Mouse (Mus musculus): ENCODE measurements around the gene Hoxb7. TPM values are rescaled to one million over a fixed set of nuclear protein-coding genes. Genes with fewer than 3 reads are reported as not detected.

The Hoxb7 gene
- polyA plus RNA-seq, 1 experiment from 2014 or later, result not detected

- no peak overlapping the region; the same call in 1 of the 2 replicates for H3K4me2 ChIP-seq (ENCODE audit: low read length)
- H3K27ac ChIP-seq (replicated peaks in 1 of 2; ENCODE audit: control insufficient read depth in 1 of 2, insufficient read depth in 1 of 2, low read depth in 2 of 2, low read length in 2 of 2), result no peak overlapping the region
- H3K4me1 ChIP-seq (ENCODE audit: control insufficient read depth in 2 of 2, insufficient read depth in 2 of 2, low read length in 2 of 2), result 0 out of 4 replicates have a peak, but pooled peaks cover 0 to 5% of the 10 kb centered on the region in 2 experiments
- H3K27me3 ChIP-seq (ENCODE audit: control insufficient read depth, insufficient read depth, low read length), result peaks cover 98% of the 10 kb centered on the region
- no peak overlapping the region for H3K4me3 ChIP-seq (ENCODE audit: control insufficient read depth in 1 of 2, insufficient read depth in 1 of 2, low read depth in 1 of 2, low read length in 2 of 2)
- H3K36me3 ChIP-seq (ENCODE audit: control insufficient read depth, insufficient read depth, low read length), result no peaks in the 10 kb centered on the region
- no peak overlapping the region for H3K9ac ChIP-seq (ENCODE audit: low read length)
- 10% methylated on average over 12 of the region's 12 CpGs for WGBS
- no peaks in the 10 kb centered on the region for H3K9me3 ChIP-seq (ENCODE audit: control insufficient read depth, low read length)
- no peak for ATAC-seq (ENCODE audit: insufficient number of reproducible peaks, insufficient read depth, low FRiP score, low read depth)
Measured at GRCm38 (mm10) chr11:96313806-96314428, 27.5 kb downstream of the Hoxb7 start.

GRCm38 (mm10) chr11:96314671-96315343, 28.4 kb downstream of the Hoxb7 start:
- H3K4me2 ChIP-seq (ENCODE audit: low read length), result peak overlapping the region; percentile 35
- peaks cover 98% of the 10 kb centered on the region for H3K27me3 ChIP-seq (ENCODE audit: control insufficient read depth, insufficient read depth, low read length)
- no peaks in the 10 kb centered on the region for H3K36me3 ChIP-seq (ENCODE audit: control insufficient read depth, insufficient read depth, low read length)
- 0 out of 4 replicates have a peak, but pooled peaks cover 0 to 7% of the 10 kb centered on the region in 2 experiments for H3K4me1 ChIP-seq (ENCODE audit: control insufficient read depth in 2 of 2, insufficient read depth in 2 of 2, low read length in 2 of 2)
- ATAC-seq (ENCODE audit: insufficient number of reproducible peaks, insufficient read depth, low FRiP score, low read depth), result no peak
- H3K9me3 ChIP-seq (ENCODE audit: control insufficient read depth, low read length), result no peaks in the 10 kb centered on the region
- 2% methylated on average over 34 of the region's 34 CpGs for WGBS
- H3K4me3 ChIP-seq (ENCODE audit: control insufficient read depth in 1 of 2, insufficient read depth in 1 of 2, low read depth in 1 of 2, low read length in 2 of 2), result peak overlapping the region; percentile 22 to 25; a peak in 3 of 4 replicates
- H3K9ac ChIP-seq (ENCODE audit: low read length), result no peak overlapping the region; the same call in 1 of the 2 replicates
- H3K27ac ChIP-seq (replicated peaks in 1 of 2; ENCODE audit: control insufficient read depth in 1 of 2, insufficient read depth in 1 of 2, low read depth in 2 of 2, low read length in 2 of 2), result no peak overlapping the region

- Histone ChIP-seq H3K36me3 (ENCODE audit: control insufficient read depth, insufficient read depth, low read length) (no peaks in the 10 kb centered on the region), H3K9ac (ENCODE audit: low read length) (no peak overlapping the region), H3K4me3 (ENCODE audit: control insufficient read depth in 1 of 2, insufficient read depth in 1 of 2, low read depth in 1 of 2, low read length in 2 of 2) (peak overlapping the region; percentile 22 to 25; a peak in 1 of 4 replicates), H3K4me1 (ENCODE audit: control insufficient read depth in 2 of 2, insufficient read depth in 2 of 2, low read length in 2 of 2) (0 out of 4 replicates have a peak, but pooled peaks cover 2 to 7% of the 10 kb centered on the region in 2 experiments), H3K27me3 (ENCODE audit: control insufficient read depth, insufficient read depth, low read length) (peaks cover 98% of the 10 kb centered on the region), H3K27ac (replicated peaks in 1 of 2; ENCODE audit: control insufficient read depth in 1 of 2, insufficient read depth in 1 of 2, low read depth in 2 of 2, low read length in 2 of 2) (no peak overlapping the region), H3K9me3 (ENCODE audit: control insufficient read depth, low read length) (no peaks in the 10 kb centered on the region), H3K4me2 (ENCODE audit: low read length) (peak overlapping the region; percentile 35; the same call in 1 of the 2 replicates)
- WGBS, result 4% methylated on average over 5 of the region's 5 CpGs
- ATAC-seq (ENCODE audit: insufficient number of reproducible peaks, insufficient read depth, low FRiP score, low read depth), result no peak
Measured at GRCm38 (mm10) chr11:96315344-96315681, 28.9 kb downstream of the Hoxb7 start.

GRCm38 (mm10) chr11:96316696-96317607, 30.5 kb downstream of the Hoxb7 start:
- Histone ChIP-seq H3K4me2 (ENCODE audit: low read length) (no peak overlapping the region), H3K4me1 (ENCODE audit: control insufficient read depth in 2 of 2, insufficient read depth in 2 of 2, low read length in 2 of 2) (0 out of 4 replicates have a peak, but pooled peaks cover 2 to 7% of the 10 kb centered on the region in 2 experiments), H3K27ac (replicated peaks in 1 of 2; ENCODE audit: control insufficient read depth in 1 of 2, insufficient read depth in 1 of 2, low read depth in 2 of 2, low read length in 2 of 2) (no peak overlapping the region), H3K27me3 (ENCODE audit: control insufficient read depth, insufficient read depth, low read length) (peaks cover 98% of the 10 kb centered on the region), H3K36me3 (ENCODE audit: control insufficient read depth, insufficient read depth, low read length) (no peaks in the 10 kb centered on the region), H3K4me3 (ENCODE audit: control insufficient read depth in 1 of 2, insufficient read depth in 1 of 2, low read depth in 1 of 2, low read length in 2 of 2) (no peak overlapping the region), H3K9me3 (ENCODE audit: control insufficient read depth, low read length) (no peaks in the 10 kb centered on the region), H3K9ac (ENCODE audit: low read length) (no peak overlapping the region)
- 13% methylated on average over 18 of the region's 18 CpGs for WGBS
- no peak for ATAC-seq (ENCODE audit: insufficient number of reproducible peaks, insufficient read depth, low FRiP score, low read depth)

GRCm38 (mm10) chr11:96317608-96318367, 31.4 kb downstream of the Hoxb7 start, which contains the start of gene Hoxb4:
Hoxb4 (plus strand) TSS chr11:96318267.
- Histone ChIP-seq H3K36me3 (ENCODE audit: control insufficient read depth, insufficient read depth, low read length) (no peaks in the 10 kb centered on the region), H3K27me3 (ENCODE audit: control insufficient read depth, insufficient read depth, low read length) (peaks cover 98% of the 10 kb centered on the region), H3K4me3 (ENCODE audit: control insufficient read depth in 1 of 2, insufficient read depth in 1 of 2, low read depth in 1 of 2, low read length in 2 of 2) (peak within 1 kb of the TSS; percentile 39), H3K9me3 (ENCODE audit: control insufficient read depth, low read length) (no peaks in the 10 kb centered on the region), H3K4me2 (ENCODE audit: low read length) (peak within 1 kb of the TSS; percentile 55), H3K27ac (replicated peaks in 1 of 2; ENCODE audit: control insufficient read depth in 1 of 2, insufficient read depth in 1 of 2, low read depth in 2 of 2, low read length in 2 of 2) (peak within 1 kb of the TSS in 1 of 2 experiments; percentile 57; a peak in 2 of 4 replicates), H3K9ac (ENCODE audit: low read length) (peak within 1 kb of the TSS; percentile 66; the same call in 1 of the 2 replicates), H3K4me1 (ENCODE audit: control insufficient read depth in 2 of 2, insufficient read depth in 2 of 2, low read length in 2 of 2) (0 out of 4 replicates have a peak, but pooled peaks cover 2 to 7% of the 10 kb centered on the region in 2 experiments)
- 3% methylated on average over 28 of the region's 28 CpGs for WGBS
- 0 out of 2 replicates have a peak, but pooled peaks have one; percentile 42 for ATAC-seq (ENCODE audit: insufficient number of reproducible peaks, insufficient read depth, low FRiP score, low read depth)

GRCm38 (mm10) chr11:96318368-96319070, 32.1 kb downstream of the Hoxb7 start:
- Histone ChIP-seq H3K4me3 (ENCODE audit: control insufficient read depth in 1 of 2, insufficient read depth in 1 of 2, low read depth in 1 of 2, low read length in 2 of 2) (peak overlapping the region; percentile 39), H3K9me3 (ENCODE audit: control insufficient read depth, low read length) (no peaks in the 10 kb centered on the region)
- WGBS, result under 1% methylated on average over 41 of the region's 45 CpGs

More at GRCm38 (mm10) chr11:96318368-96319070, 32.1 kb downstream of the Hoxb7 start:
- peak overlapping the region; percentile 55 for H3K4me2 ChIP-seq (ENCODE audit: low read length)
- peaks cover 98% of the 10 kb centered on the region for H3K27me3 ChIP-seq (ENCODE audit: control insufficient read depth, insufficient read depth, low read length)
- peak overlapping the region in 1 of 2 experiments; percentile 57; a peak in 2 of 4 replicates for H3K27ac ChIP-seq (replicated peaks in 1 of 2; ENCODE audit: control insufficient read depth in 1 of 2, insufficient read depth in 1 of 2, low read depth in 2 of 2, low read length in 2 of 2)
- H3K9ac ChIP-seq (ENCODE audit: low read length), result peak overlapping the region; percentile 66; the same call in 1 of the 2 replicates
- H3K36me3 ChIP-seq (ENCODE audit: control insufficient read depth, insufficient read depth, low read length), result no peaks in the 10 kb centered on the region
- 0 out of 4 replicates have a peak, but pooled peaks cover 2 to 7% of the 10 kb centered on the region in 2 experiments for H3K4me1 ChIP-seq (ENCODE audit: control insufficient read depth in 2 of 2, insufficient read depth in 2 of 2, low read length in 2 of 2)
- peak; percentile 41; the same call in 1 of the 2 replicates for ATAC-seq (ENCODE audit: insufficient number of reproducible peaks, insufficient read depth, low FRiP score, low read depth)

Data from heart, embryonic 14.5 days (tissue).